ENCODE assay signal across 8 mouse cellular contexts in the genomic region with DNA sequence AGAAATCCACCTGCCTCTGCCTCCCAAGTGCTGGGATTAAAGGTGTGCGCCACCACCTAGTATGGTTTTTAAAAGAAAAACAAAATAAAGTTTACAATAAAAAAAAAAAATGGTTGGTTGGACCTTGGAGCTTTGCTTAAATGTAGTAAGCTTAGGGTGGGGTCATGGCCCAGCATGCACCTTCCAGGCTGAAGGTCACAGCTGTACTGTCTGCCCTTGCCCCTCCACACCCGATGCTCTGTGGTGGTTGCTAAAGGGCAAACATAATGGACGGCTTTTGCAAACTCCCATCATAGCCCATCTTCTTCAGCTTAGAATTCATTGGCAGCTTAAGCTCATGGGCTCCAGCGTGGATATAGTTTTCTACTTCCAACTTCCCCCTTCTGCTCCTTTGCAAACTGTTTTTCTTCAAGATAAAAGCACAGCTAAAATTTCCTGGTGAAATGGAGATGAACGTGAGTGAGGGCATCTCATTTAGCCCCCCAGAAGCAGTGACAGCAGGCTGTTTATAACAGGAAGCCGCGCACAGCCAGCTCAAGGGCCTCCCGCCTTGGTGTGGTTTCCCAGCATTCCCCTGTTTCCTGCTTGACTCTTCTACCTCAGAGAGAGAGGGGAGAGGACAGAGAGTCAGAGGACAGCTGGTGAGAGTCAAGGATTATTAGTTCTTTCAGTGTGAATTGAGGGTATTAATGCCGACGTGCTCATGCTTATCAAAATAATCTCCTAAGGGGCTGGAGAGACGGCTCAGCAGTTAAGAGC. TPM values are rescaled to one million over a fixed set of nuclear protein-coding genes. Genes with fewer than 3 reads are reported as not detected.
DNase-seq lines count a peak whose midpoint lies in the region; ATAC-seq and TF ChIP-seq lines count a peak whose summit lies in the region.
"Had no signal": no experiment of that assay in that cellular context is flagged by ENCODE, and none has a peak within 500 bp of the region (broad histone marks: within the 10 kb centered on the region; RNA-seq: fewer than 3 reads in every experiment).

No protein-coding gene starts in this region.

- peak; percentile 8 for DNase-seq in ES-E14 (ENCODE audit: low read depth, low spot score)
- DNase-seq in kidney, postnatal 10 days: peak; percentile 69
- DNase-seq in naive thymus-derived CD4-positive, alpha-beta T cell, adult 2 months (ENCODE audit: low read depth): peak; percentile 75
- no peak for DNase-seq in layer of hippocampus, postnatal 36 days
- DNase-seq in layer of hippocampus, postnatal 10 days (ENCODE audit: low spot score in 2 of 2): no peak

- H3K9ac ChIP-seq in ES-E14 (ENCODE audit: insufficient read depth, low read depth, low read length, poor library complexity, severe bottlenecking): no peak overlapping the region

- H3K4me1 ChIP-seq in ES-E14 (ENCODE audit: control insufficient read depth in 2 of 2, insufficient read depth in 2 of 2, low read length in 2 of 2, poor library complexity in 1 of 2): peaks cover 0 to 4% of the 10 kb centered on the region in 2 experiments; a peak in 2 of 4 replicates

- H3K9me3 ChIP-seq in ES-E14 (ENCODE audit: control insufficient read depth, insufficient read depth, low read depth, low read length): no peaks in the 10 kb centered on the region

- H3K27ac ChIP-seq in ES-E14 (ENCODE audit: insufficient read depth, low read depth, low read length, poor library complexity, severe bottlenecking): no peak overlapping the region

- in situ Hi-C loops in ES-E14 (cut with MboI; ENCODE audit: low sequenced_read_pairs in 2 of 2, unreplicated experiment in 2 of 2): no loop called here

- no peaks in the 10 kb centered on the region for H3K36me3 ChIP-seq in ES-E14 (ENCODE audit: control insufficient read depth, insufficient read depth, low read length, poor library complexity, severe bottlenecking)

- H3K4me3 ChIP-seq in ES-E14 (ENCODE audit: insufficient read depth in 1 of 2, low read depth in 1 of 2, low read length in 2 of 2, poor library complexity in 1 of 2, severe bottlenecking in 1 of 2): no peak overlapping the region
- H3K4me3 ChIP-seq: myocyte had no signal

- ATAC-seq in common myeloid progenitor, adult 5-6 weeks (replicated peaks; ENCODE audit: low read depth, poor library complexity, severe bottlenecking): peak; percentile 92
- no peak for ATAC-seq in erythroid progenitor cell, adult 5-6 weeks (replicated peaks; ENCODE audit: low FRiP score, poor library complexity, severe bottlenecking)

TF ChIP-seq in ES-E14, 5 proteins besides CTCF, POLR2A, EP300 and RAD21:
- TF ChIP-seq MAFK (IDR thresholded peaks at IDR 0.05; ENCODE audit: insufficient read depth, low read depth, low read length): no peak
- TF ChIP-seq HCFC1 (IDR thresholded peaks at IDR 0.05; ENCODE audit: borderline replicate concordance, insufficient read depth, low read length): no peak
- TF ChIP-seq ZNF384 (IDR thresholded peaks at IDR 0.05; ENCODE audit: low read depth, low read length): no peak
- TF ChIP-seq ZC3H11A (IDR thresholded peaks at IDR 0.05; ENCODE audit: borderline replicate concordance, low read depth, low read length): no peak
- no peak for TF ChIP-seq CHD2 (IDR thresholded peaks at IDR 0.05; ENCODE audit: low read depth, low read length)

RNA-seq across cellular contexts. Expression of gene Lrrc8b, which starts 27.7 kb away (rescaled TPM):
- 3.4 and 4.1 TPM in 2 replicates for total RNA-seq in ES-E14 (2012; rRNA removed)
- 15.7 and 18.3 TPM in 2 replicates for total RNA-seq in common myeloid progenitor, adult 5-6 weeks (2017)
- 10 to 100 TPM; 60.6 to 64.4 TPM for total RNA-seq in layer of hippocampus, postnatal 36 days (2021)
- 10 to 100 TPM; 93.0 to 96.3 TPM for total RNA-seq in layer of hippocampus, postnatal 10 days (2021)
- 6.5 and 6.7 TPM in 2 replicates for total RNA-seq in erythroid progenitor cell, adult 5-6 weeks (2015; ENCODE audit: low replicate concordance)
- 2.6 and 5.0 TPM in 2 replicates for total RNA-seq in erythroid progenitor cell, adult 5-6 weeks (2017; ENCODE audit: low replicate concordance)

Comparison
In these comparisons a context has a peak if more than half of its experiments do, and no peak if none do; other contexts are left out.
1. DNase-seq: peak in ES-E14 (single experiment), kidney, postnatal 10 days (single experiment) and naive thymus-derived CD4-positive, alpha-beta T cell, adult 2 months (single experiment); none in layer of hippocampus, postnatal 36 days (0 of 2) and layer of hippocampus, postnatal 10 days (0 of 2).